Mouse (Mus musculus): ENCODE data around the gene Lrrc72.

- TF ChIP-seq CTCF (IDR thresholded peaks at IDR 0.05; ENCODE audit: borderline replicate concordance, extremely low read depth, insufficient read depth, insufficient read length) (no peak), POLR2A (IDR thresholded peaks at IDR 0.05; ENCODE audit: borderline replicate concordance, extremely low read depth, insufficient read depth, insufficient read length, poor library complexity, severe bottlenecking) (no peak)
These were observed 70.6 kb downstream of the Lrrc72 start for GRCm38 (mm10) chr12:36182570-36182969.
